Mouse (Mus musculus) midbrain, embryonic 10.5 days (tissue): ENCODE measurements at regions not wholly inside any gene's neighbourhood (a gene's known extent, or its start where the extent isn't known, plus 50 kb on each side); places are given as distances from the start of the nearest gene placed in this dataset.

Source experiments
- DNase-seq: peaks from one replicate; pipeline ENCODE4 v3.0.0-alpha.2; 2017; ENCODE audit warnings: low spot score
- H3K27ac ChIP-seq: fragments of 300-500 bp; sonication (generic); replicated peaks from 2 replicates; pipeline ENCODE4 v1.5.1; 2016; ENCODE audit warnings: mild to moderate bottlenecking
- H3K27me3 ChIP-seq: fragments of 300-500 bp; sonication (generic); 2 replicates; pipeline ENCODE4 v1.6.1; 2016; ENCODE audit warnings: low read depth, mild to moderate bottlenecking; ENCODE audit not compliant: poor library complexity, severe bottlenecking
- H3K36me3 ChIP-seq: fragments of 300-500 bp; sonication (generic); 2 replicates; pipeline ENCODE4 v1.6.1; 2016; ENCODE audit warnings: mild to moderate bottlenecking, moderate library complexity
- H3K4me1 ChIP-seq: fragments of 300-500 bp; sonication (generic); 2 replicates; pipeline ENCODE4 v1.6.1; 2016
- H3K4me3 ChIP-seq: fragments of 300-500 bp; sonication (generic); 2 replicates; pipeline ENCODE4 v1.5.1; 2016; ENCODE audit warnings: mild to moderate bottlenecking, moderate library complexity
- H3K9me3 ChIP-seq: fragments of 300-500 bp; sonication (generic); replicated peaks from 2 replicates; pipeline ENCODE4 v1.6.1; 2016; ENCODE audit warnings: mild to moderate bottlenecking
- WGBS: fragments of 180-500 bp; shearing (Covaris S2); methylation state at CpG from one replicate; pipeline ENCODE4 v1.1.7; 2016; 5-methylcytosine and 5-hydroxymethylcytosine counted together

DNA sequence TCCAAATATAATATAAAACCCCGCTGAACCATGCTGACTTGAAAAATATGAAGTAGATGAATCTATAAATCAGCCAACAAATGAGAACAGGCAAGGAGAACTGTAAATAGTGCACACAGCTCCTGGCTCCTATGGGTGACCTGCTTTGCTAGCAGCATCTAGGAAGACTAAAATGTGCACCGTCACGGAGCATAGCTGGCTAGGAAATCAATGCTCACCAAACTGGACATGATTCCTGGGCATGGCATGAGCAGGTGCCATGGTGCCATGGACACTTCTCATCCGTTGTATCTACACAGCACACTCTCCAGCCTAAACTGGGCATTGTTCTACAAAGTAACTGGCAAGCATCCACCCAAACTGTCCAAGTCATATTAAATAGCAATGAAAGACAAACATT is 103.3 kb upstream of the Myocd start:
- Histone ChIP-seq H3K9me3 (no peaks in the 10 kb centered on the region), H3K36me3 (no peaks in the 10 kb centered on the region), H3K27ac (no peak overlapping the region), H3K4me1 (peaks cover 6% of the 10 kb centered on the region; the same call in 1 of the 2 replicates), H3K27me3 (no peaks in the 10 kb centered on the region), H3K4me3 (no peak overlapping the region)
- no peak for DNase-seq
- 90% methylated on average over 4 of the region's 4 CpGs for WGBS

GRCm38 (mm10) chr11:65372309-65372811 is 102.6 kb upstream of the Myocd start:
- H3K27ac ChIP-seq = no peak overlapping the region
- DNase-seq = no peak
- H3K9me3 ChIP-seq = no peaks in the 10 kb centered on the region
- H3K4me1 ChIP-seq = peaks cover 6% of the 10 kb centered on the region; the same call in 1 of the 2 replicates
- H3K36me3 ChIP-seq = no peaks in the 10 kb centered on the region
- H3K27me3 ChIP-seq = no peaks in the 10 kb centered on the region
- WGBS = 68% methylated on average over 9 of the region's 9 CpGs
- H3K4me3 ChIP-seq = no peak overlapping the region

DNA sequence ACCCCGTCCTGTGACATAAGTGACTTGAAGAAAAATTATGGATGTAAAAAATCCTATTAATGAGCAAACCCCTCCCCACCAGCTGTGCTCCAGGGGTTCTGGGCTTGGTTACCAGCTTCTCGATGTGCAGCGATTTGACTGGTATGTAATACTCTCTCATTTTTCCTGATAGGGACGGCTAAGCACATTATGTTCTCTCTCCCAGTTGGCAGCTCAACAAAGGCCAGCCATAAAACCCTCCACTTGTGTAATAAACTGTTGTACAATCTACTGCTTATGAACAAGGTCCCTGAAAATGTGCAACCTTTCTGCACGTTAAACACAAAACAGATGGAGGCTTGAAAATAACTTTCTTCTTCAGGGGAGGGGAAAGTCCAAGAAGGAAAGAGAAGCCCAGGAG is 98.0 kb upstream of the Myocd start:
- Histone ChIP-seq H3K9me3 (no peaks in the 10 kb centered on the region), H3K4me3 (no peak overlapping the region), H3K27ac (no peak overlapping the region), H3K36me3 (no peaks in the 10 kb centered on the region), H3K4me1 (peaks cover 14% of the 10 kb centered on the region), H3K27me3 (no peaks in the 10 kb centered on the region)
- 87% methylated on average over 5 of the region's 5 CpGs for WGBS
- DNase-seq = no peak

- Histone ChIP-seq H3K27me3 (no peaks in the 10 kb centered on the region), H3K4me1 (peaks cover 8% of the 10 kb centered on the region), H3K27ac (no peak overlapping the region), H3K36me3 (no peaks in the 10 kb centered on the region), H3K9me3 (no peaks in the 10 kb centered on the region), H3K4me3 (no peak overlapping the region)
- no peak for DNase-seq
- 80% methylated on average over 8 of the region's 8 CpGs for WGBS
Observed at GRCm38 (mm10) chr11:65366677-65367370, 97.0 kb upstream of the Myocd start.

DNA sequence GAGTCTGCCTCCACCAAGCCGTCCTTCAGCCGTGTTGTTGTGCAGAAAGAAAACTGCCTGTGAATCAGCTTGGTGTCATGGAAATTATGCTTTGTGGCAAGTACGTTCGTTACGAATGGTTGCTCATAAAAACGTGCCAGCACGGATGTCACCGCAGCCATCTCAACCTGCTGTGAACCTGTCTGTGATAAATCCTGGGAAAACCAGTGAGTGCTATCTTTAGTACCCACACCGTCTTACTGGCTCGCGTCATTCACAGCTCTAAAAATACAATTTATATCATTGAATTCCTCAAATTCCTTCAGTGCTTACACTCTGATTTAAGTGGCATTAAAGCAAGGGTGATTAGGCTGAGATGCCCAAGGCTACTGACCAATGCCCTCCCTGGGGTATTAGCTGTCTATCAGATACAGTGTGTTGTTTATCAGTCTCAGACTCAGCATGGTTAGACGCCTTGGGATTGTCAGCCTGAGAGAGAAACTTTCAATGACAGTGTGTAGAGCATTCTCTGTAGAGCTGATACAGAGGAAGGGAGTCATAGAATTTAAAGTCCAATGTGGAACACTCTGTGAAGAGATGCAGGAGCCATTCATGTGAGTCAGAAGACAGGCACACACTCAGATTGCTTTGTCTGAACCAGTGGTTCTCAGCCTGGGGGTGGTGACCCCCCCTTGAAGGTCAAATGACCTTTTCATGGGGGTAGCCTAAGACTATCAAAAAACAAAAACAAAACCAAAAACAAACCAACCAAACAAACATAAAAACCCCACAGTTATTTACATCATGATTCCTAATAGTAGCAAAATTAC is 96.2 kb upstream of the Myocd start:
- Histone ChIP-seq H3K4me3 (no peak overlapping the region), H3K9me3 (no peaks in the 10 kb centered on the region), H3K36me3 (no peaks in the 10 kb centered on the region), H3K27me3 (no peaks in the 10 kb centered on the region), H3K4me1 (peaks cover 8% of the 10 kb centered on the region), H3K27ac (no peak overlapping the region)
- 78% methylated on average over 12 of the region's 12 CpGs for WGBS
- no peak for DNase-seq

DNA sequence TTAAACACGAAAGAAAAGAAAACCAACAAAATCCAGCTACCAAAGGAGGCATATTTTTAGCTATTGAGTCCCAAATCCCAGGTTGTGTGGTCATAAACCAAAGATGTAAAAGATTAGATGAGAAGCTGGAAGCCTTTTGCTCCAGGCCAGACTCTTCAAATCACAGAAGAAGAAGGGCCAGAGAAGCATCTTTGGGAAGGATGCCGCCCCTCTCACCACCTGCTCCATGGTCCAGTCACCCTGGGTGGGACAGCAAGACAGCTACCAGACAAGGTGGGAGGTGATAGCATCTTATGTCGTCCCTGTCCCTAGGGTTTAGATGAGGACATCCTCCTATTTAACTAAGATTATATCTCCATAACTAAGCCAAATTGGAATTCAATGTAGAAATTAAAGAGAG is 95.1 kb upstream of the Myocd start:
- Histone ChIP-seq H3K9me3 (no peaks in the 10 kb centered on the region), H3K36me3 (no peaks in the 10 kb centered on the region), H3K4me1 (peaks cover 8% of the 10 kb centered on the region), H3K27ac (no peak overlapping the region), H3K27me3 (no peaks in the 10 kb centered on the region), H3K4me3 (no peak overlapping the region)
- no peak for DNase-seq
- WGBS = 88% methylated on average over 3 of the region's 3 CpGs

DNA sequence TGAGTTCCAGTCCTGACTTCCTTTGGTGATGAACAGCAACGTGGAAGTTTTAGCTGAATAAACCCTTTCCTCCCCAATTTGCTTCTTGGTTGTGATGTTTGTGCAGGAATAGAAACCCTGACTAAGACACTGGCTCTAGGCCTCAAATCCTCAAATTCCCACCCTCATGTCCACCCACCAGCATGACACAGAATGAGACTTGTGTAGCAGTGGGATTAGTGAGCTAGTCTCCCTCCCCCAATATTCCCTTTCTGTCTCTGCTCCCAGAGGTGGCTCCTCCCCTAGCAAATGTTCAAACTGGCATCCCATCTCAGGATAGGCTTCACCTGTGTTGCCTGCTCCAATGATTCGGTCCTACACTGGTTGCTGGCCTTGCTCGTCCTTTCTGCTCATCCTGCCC is 94.1 kb upstream of the Myocd start:
- H3K9me3 ChIP-seq = no peaks in the 10 kb centered on the region
- WGBS = 84% methylated on average over 3 of the region's 3 CpGs
- no peaks in the 10 kb centered on the region for H3K36me3 ChIP-seq
- peaks cover 8% of the 10 kb centered on the region for H3K4me1 ChIP-seq
- H3K27me3 ChIP-seq = no peaks in the 10 kb centered on the region
- H3K4me3 ChIP-seq = no peak overlapping the region
- H3K27ac ChIP-seq = no peak overlapping the region
- no peak for DNase-seq

- WGBS = 91% methylated on average over 5 of the region's 5 CpGs
- H3K27me3 ChIP-seq = no peaks in the 10 kb centered on the region
- no peak for DNase-seq
- H3K36me3 ChIP-seq = no peaks in the 10 kb centered on the region
- H3K27ac ChIP-seq = no peak overlapping the region
- no peaks in the 10 kb centered on the region for H3K9me3 ChIP-seq
- H3K4me3 ChIP-seq = no peak overlapping the region
- peaks cover 2% of the 10 kb centered on the region for H3K4me1 ChIP-seq
Observed at GRCm38 (mm10) chr11:65360729-65361128, 90.9 kb upstream of the Myocd start.

DNA sequence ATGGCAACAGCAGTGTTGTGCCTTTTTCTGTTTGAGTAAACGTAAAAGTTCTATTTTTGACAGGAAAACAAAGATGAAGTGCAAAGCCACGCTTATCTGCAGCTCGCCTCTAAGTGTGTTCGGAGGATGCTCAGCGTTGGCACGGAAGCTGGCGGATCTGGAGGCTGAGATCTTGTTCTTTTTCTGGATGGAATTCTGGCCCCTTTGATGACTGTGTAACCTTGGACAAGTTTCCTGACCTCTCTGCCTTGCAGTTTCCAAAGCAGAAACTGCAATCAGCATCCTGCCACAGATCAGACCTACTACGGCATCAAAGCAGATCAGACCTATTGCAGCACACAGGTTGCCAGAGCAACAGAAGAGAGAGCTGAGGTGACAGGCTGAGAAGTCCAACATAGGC is 89.1 kb upstream of the Myocd start:
- Histone ChIP-seq H3K4me1 (no peaks in the 10 kb centered on the region), H3K27me3 (no peaks in the 10 kb centered on the region), H3K36me3 (no peaks in the 10 kb centered on the region), H3K4me3 (no peak overlapping the region), H3K9me3 (no peaks in the 10 kb centered on the region), H3K27ac (no peak overlapping the region)
- WGBS = 87% methylated on average over 8 of the region's 8 CpGs
- no peak for DNase-seq

- no peak for DNase-seq
Observed at GRCm38 (mm10) chr11:65352516-65352915, 82.7 kb upstream of the Myocd start.

GRCm38 (mm10) chr11:65349013-65349412 is 79.2 kb upstream of the Myocd start:
- Histone ChIP-seq H3K27me3 (no peaks in the 10 kb centered on the region), H3K4me1 (peaks cover 3% of the 10 kb centered on the region; the same call in 1 of the 2 replicates), H3K36me3 (no peaks in the 10 kb centered on the region), H3K9me3 (no peaks in the 10 kb centered on the region), H3K27ac (no peak overlapping the region), H3K4me3 (no peak overlapping the region)
- 63% methylated on average over 5 of the region's 5 CpGs for WGBS
- no peak for DNase-seq

More at GRCm38 (mm10) chr11:65352516-65352915, 82.7 kb upstream of the Myocd start:
- peaks cover 3% of the 10 kb centered on the region; the same call in 1 of the 2 replicates for H3K4me1 ChIP-seq
- no peaks in the 10 kb centered on the region for H3K27me3 ChIP-seq
- H3K27ac ChIP-seq = no peak overlapping the region
- H3K4me3 ChIP-seq = no peak overlapping the region
- H3K36me3 ChIP-seq = no peaks in the 10 kb centered on the region
- no peaks in the 10 kb centered on the region for H3K9me3 ChIP-seq
- WGBS = 70% methylated on average over 3 of the region's 3 CpGs

DNA sequence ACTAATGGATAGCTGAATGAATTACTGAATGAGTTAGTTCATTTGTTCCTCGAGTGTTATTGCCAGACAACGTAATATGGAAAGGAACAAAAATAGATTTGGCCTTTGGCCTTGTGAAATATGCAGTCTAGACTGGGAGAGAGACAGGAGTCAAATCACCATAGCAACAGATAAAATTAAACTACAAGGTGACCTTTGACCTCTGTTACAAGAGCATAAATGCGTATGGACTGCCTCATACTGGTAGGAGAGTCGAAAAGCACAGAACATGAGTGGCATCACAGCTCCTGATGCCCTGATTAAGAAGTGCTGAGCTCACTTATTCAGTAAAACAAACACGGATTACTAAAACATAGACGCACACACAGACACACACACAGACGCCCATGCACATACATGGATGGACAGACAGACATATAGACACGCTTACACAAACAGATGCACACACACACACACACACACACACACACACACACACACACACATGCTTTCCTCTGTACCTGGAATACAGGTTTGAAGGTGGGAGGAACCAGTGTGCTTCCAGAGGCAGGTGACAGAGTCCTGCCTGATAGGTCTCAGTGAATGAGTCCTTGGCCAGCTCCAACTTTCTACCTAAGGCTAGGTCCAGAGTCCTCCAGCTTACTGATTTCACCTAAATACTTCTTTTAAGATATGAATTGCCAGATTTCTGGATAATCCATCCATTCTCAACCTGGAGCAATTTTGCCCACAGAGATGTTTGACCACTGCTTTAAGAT is 72.1 kb upstream of the Myocd start:
- H3K4me1 ChIP-seq = no peaks in the 10 kb centered on the region
- 86% methylated on average over 8 of the region's 8 CpGs for WGBS

More for the DNA sequence above, 72.1 kb upstream of the Myocd start:
- Histone ChIP-seq H3K4me3 (no peak overlapping the region), H3K9me3 (no peaks in the 10 kb centered on the region), H3K27me3 (no peaks in the 10 kb centered on the region), H3K36me3 (no peaks in the 10 kb centered on the region), H3K27ac (no peak overlapping the region)
- DNase-seq = no peak
